Mouse (Mus musculus) myocyte (in vitro differentiated cells): ENCODE measurements around the gene Prrg4. TPM values are rescaled to one million over a fixed set of nuclear protein-coding genes. Genes with fewer than 3 reads are reported as not detected.
"Not testable (repeated sequence)": the region's sequence is repeated elsewhere in the genome, so short reads cannot be mapped to it uniquely, and the experiment has no call there.

ENCODE experiments used
- H3K27me3 ChIP-seq: one replicate; pipeline ENCODE4 v1.6.1; 2011; ENCODE audit not compliant: control insufficient read depth, insufficient read depth, insufficient read length
- H3K36me3 ChIP-seq: one replicate; pipeline ENCODE4 v1.6.1; 2011; ENCODE audit not compliant: control insufficient read depth, insufficient read depth
- H3K4me2 ChIP-seq: one replicate; pipeline ENCODE4 v1.6.1; 2011; ENCODE audit warnings: low read depth, control low read depth
- H3K4me3 ChIP-seq: one replicate; pipeline ENCODE4 v1.5.1; 2011; ENCODE audit warnings: mild to moderate bottlenecking, control low read depth, moderate library complexity
- H3K79me2 ChIP-seq: one replicate; pipeline ENCODE4 v1.6.1; 2011; ENCODE audit not compliant: control insufficient read depth, insufficient read depth
- H3ac ChIP-seq: one replicate; pipeline ENCODE4 v1.6.1; 2011; ENCODE audit not compliant: control insufficient read depth, insufficient read length
- CEBPB ChIP-seq: IDR thresholded peaks from 2 replicates; pipeline ENCODE4 v1.6.1; 2011; ENCODE audit warnings: mild to moderate bottlenecking, moderate library complexity; ENCODE audit not compliant: poor library complexity, insufficient read depth, severe bottlenecking
- E2F4 ChIP-seq: IDR thresholded peaks from one replicate; pipeline ENCODE4 v1.6.1; 2011; ENCODE audit warnings: mild to moderate bottlenecking, control low read depth, moderate library complexity; ENCODE audit not compliant: insufficient read depth
- MAX ChIP-seq: IDR thresholded peaks from one replicate; pipeline ENCODE4 v1.6.1; 2011; ENCODE audit warnings: low read depth, mild to moderate bottlenecking, control low read depth
- MYOD1 ChIP-seq, 3 experiments: IDR thresholded peaks; one replicate each; pipeline ENCODE4 v1.6.1; 2011; ENCODE audit warnings: control low read depth in 2 of 3, low read depth in 2 of 3, mild to moderate bottlenecking in 2 of 3, moderate library complexity in 1 of 3; ENCODE audit not compliant: insufficient read length in 2 of 3, control insufficient read depth in 1 of 3
- MYOG ChIP-seq, 3 experiments: IDR thresholded peaks; one replicate each; pipeline ENCODE4 v1.6.1; 2011; ENCODE audit warnings: control low read depth in 2 of 3, low read depth in 2 of 3, mild to moderate bottlenecking in 2 of 3; ENCODE audit not compliant: insufficient read length in 2 of 3, control insufficient read depth in 1 of 3, insufficient read depth in 1 of 3
- POLR2A ChIP-seq: IDR thresholded peaks from one replicate; pipeline ENCODE4 v1.6.1; 2011; ENCODE audit warnings: low read depth, mild to moderate bottlenecking, control low read depth, moderate library complexity; ENCODE audit not compliant: insufficient read length
- POLR2AphosphoS2 ChIP-seq: IDR thresholded peaks from one replicate; pipeline ENCODE4 v1.6.1; 2011; ENCODE audit warnings: low read depth, control low read depth; ENCODE audit not compliant: insufficient read length
- REST ChIP-seq: IDR thresholded peaks from one replicate; pipeline ENCODE4 v1.6.1; 2011; ENCODE audit warnings: mild to moderate bottlenecking, control low read depth, moderate library complexity; ENCODE audit not compliant: insufficient read depth, insufficient read length
- SRF ChIP-seq: IDR thresholded peaks from one replicate; pipeline ENCODE4 v1.6.1; 2011; ENCODE audit warnings: low read depth; ENCODE audit not compliant: control insufficient read depth, insufficient read length
- TCF12 ChIP-seq: IDR thresholded peaks from one replicate; pipeline ENCODE4 v1.6.1; 2011; ENCODE audit warnings: mild to moderate bottlenecking, control low read depth; ENCODE audit not compliant: poor library complexity, insufficient read depth, severe bottlenecking
- TCF3 ChIP-seq: IDR thresholded peaks from one replicate; pipeline ENCODE4 v1.6.1; 2011; ENCODE audit warnings: low read depth, control low read depth; ENCODE audit not compliant: insufficient read length
- USF1 ChIP-seq: IDR thresholded peaks from one replicate; pipeline ENCODE4 v1.6.1; 2011; ENCODE audit warnings: low read depth, mild to moderate bottlenecking, control low read depth, moderate library complexity
- polyA plus RNA-seq: library from polyadenylated mRNA; unstranded; fragments of >200 nt; fragmentation: generic; extraction: Trizol; gene quantifications from one replicate; pipeline ENCODE4 v1.2.1, GENCODE M21; 2012; ENCODE audit warnings: missing spikeins

Prrg4 gene
- polyA plus RNA-seq, 1 experiment = 0.48 TPM

- H3ac ChIP-seq = no peak overlapping the region
- TF ChIP-seq POLR2A (no peak), CEBPB (no peak), MYOG (IDR thresholded peaks at IDR 0.05; ENCODE audit: control insufficient read depth in 1 of 3, insufficient read depth in 1 of 3, insufficient read length in 2 of 3, low read depth in 2 of 3) (no peak), TCF3 (no peak), POLR2AphosphoS2 (no peak), SRF (no peak), MAX (no peak), TCF12 (no peak), MYOD1 (IDR thresholded peaks at IDR 0.05; ENCODE audit: control insufficient read depth in 1 of 3, insufficient read length in 2 of 3, low read depth in 2 of 3) (no peak), REST (no peak), USF1 (no peak), E2F4 (no peak)
- no peak overlapping the region for H3K4me2 ChIP-seq
- H3K4me3 ChIP-seq = no peak overlapping the region
- no peaks in the 10 kb centered on the region for H3K36me3 ChIP-seq
- H3K79me2 ChIP-seq = no peaks in the 10 kb centered on the region
- no peaks in the 10 kb centered on the region for H3K27me3 ChIP-seq
Measured at GRCm38 (mm10) chr2:104826191-104826590, 23.5 kb downstream of the Prrg4 start.

GRCm38 (mm10) chr2:104818763-104819162 lies 30.9 kb downstream of the Prrg4 start:
- H3K36me3 ChIP-seq, H3K27me3 ChIP-seq, H3ac ChIP-seq: not testable (repeated sequence)
- H3K4me3 ChIP-seq = peak overlapping the region; percentile 71
- H3K79me2 ChIP-seq = peaks cover 34% of the 10 kb centered on the region
- peak overlapping the region; percentile 94 for H3K4me2 ChIP-seq

DNA sequence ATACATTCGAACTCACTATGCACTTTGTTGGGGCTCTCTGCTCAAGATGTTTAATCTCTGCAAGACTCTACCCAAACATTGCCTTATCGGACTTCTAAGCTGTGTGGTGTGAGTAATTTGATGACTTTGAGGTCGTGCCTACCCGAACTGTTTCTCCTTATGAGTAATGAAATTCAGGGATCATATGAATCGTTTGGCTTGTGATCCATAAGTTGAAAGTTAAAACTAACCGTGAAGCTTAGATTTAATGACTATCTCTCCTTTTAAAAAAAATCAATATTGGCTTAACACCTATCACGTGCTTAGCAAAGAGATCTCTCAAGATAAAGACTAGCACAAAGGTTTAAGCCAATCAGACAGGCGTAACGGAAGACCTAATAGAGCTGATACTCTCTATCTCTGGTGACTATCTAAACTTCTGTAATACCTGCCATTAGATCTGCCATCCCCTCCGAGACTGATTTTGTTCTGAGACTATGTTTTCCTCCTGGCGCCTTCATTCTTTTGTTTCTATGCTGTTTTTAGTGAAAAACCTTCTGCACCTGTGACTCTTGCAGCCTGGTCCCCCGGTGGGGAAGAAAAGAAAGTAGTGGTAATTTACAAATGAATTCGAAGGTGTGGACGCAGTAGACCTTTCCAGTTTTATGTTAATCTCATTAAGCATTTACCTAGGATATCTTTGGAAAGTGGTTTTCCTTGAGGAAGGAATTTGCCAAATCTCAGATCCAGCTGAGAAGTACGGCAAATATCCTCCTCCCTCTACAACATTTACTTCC lies 31.9 kb downstream of the Prrg4 start:
- Histone ChIP-seq H3ac (no peak overlapping the region), H3K4me3 (peak overlapping the region; percentile 71), H3K4me2 (peak overlapping the region; percentile 94), H3K36me3 (no peaks in the 10 kb centered on the region), H3K27me3 (no peaks in the 10 kb centered on the region), H3K79me2 (peaks cover 45% of the 10 kb centered on the region)
- TF ChIP-seq USF1 = no peak
- no peak for TF ChIP-seq TCF3
- TF ChIP-seq TCF12 = no peak
- TF ChIP-seq POLR2A = no peak
- TF ChIP-seq POLR2AphosphoS2 = no peak
- no peak for TF ChIP-seq MYOG (IDR thresholded peaks at IDR 0.05; ENCODE audit: control insufficient read depth in 1 of 3, insufficient read depth in 1 of 3, insufficient read length in 2 of 3, low read depth in 2 of 3)
- no peak for TF ChIP-seq MAX
- no peak for TF ChIP-seq REST
- no peak for TF ChIP-seq E2F4
- TF ChIP-seq CEBPB = no peak
- no peak for TF ChIP-seq MYOD1 (IDR thresholded peaks at IDR 0.05; ENCODE audit: control insufficient read depth in 1 of 3, insufficient read length in 2 of 3, low read depth in 2 of 3)
- TF ChIP-seq SRF = no peak

DNA sequence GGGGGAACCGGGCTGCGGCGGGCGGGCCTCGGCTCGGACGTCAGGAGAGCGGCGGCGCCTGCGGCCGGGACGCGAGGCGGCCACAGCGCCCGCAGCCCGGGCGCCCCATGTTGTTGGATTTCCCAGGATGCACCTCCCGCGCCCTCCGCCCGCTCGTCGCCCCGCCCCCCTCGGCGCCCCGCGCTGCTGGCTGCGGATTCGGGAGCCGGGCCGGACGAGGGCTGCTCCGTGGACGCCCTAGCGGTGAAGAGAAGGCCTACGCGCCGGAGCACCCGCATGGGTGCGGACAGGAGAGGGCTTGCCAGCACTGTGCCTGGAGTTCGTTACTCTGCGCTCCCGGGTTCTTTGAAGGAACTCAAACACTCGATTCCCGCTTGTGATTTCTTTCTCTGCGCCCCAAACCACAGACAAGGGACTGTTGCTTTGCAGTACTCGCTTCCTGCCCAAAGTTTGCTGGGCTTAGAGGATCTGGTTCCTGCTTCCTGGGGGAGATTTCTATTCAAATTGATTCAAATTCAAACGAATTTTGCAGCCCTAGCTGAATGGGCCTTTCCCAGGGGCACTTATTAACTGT lies 32.7 kb downstream of the Prrg4 start:
- no peaks in the 10 kb centered on the region for H3K36me3 ChIP-seq
- H3K4me2 ChIP-seq = peak overlapping the region; percentile 94
- H3K79me2 ChIP-seq = peaks cover 53% of the 10 kb centered on the region
- peak overlapping the region; percentile 71 for H3ac ChIP-seq
- peak overlapping the region; percentile 71 for H3K4me3 ChIP-seq
- H3K27me3 ChIP-seq = no peaks in the 10 kb centered on the region
- peak; percentile 63 for TF ChIP-seq POLR2A
- no peak for TF ChIP-seq CEBPB
- TF ChIP-seq E2F4 = peak; percentile 7

- H3K27me3 ChIP-seq = no peaks in the 10 kb centered on the region
- H3ac ChIP-seq = peak within 1 kb of the TSS; percentile 71
- peaks cover 58% of the 10 kb centered on the region for H3K79me2 ChIP-seq
- TF ChIP-seq USF1 (no peak), POLR2AphosphoS2 (no peak), TCF12 (no peak), E2F4 (no peak), CEBPB (no peak), MYOD1 (IDR thresholded peaks at IDR 0.05; ENCODE audit: control insufficient read depth in 1 of 3, insufficient read length in 2 of 3, low read depth in 2 of 3) (no peak), POLR2A (no peak), SRF (no peak), MYOG (IDR thresholded peaks at IDR 0.05; ENCODE audit: control insufficient read depth in 1 of 3, insufficient read depth in 1 of 3, insufficient read length in 2 of 3, low read depth in 2 of 3) (no peak), TCF3 (no peak), REST (no peak), MAX (no peak)
- no peaks in the 10 kb centered on the region for H3K36me3 ChIP-seq
- H3K4me3 ChIP-seq = peak within 1 kb of the TSS; percentile 71
- peak within 1 kb of the TSS; percentile 94 for H3K4me2 ChIP-seq
Measured at GRCm38 (mm10) chr2:104816371-104816827, 33.3 kb downstream of the Prrg4 start, which contains the start of gene Qser1. Gene Qser1, minus strand, starts transcription at chr2:104816760.
